Mouse (Mus musculus): ENCODE measurements around the gene Lao1.

GRCm38 (mm10) chr4:119002512-119002911, 41.1 kb downstream of the Lao1 start:
- no peak for TF ChIP-seq POLR2A (IDR thresholded peaks at IDR 0.05; ENCODE audit: insufficient read length, low read depth)
- no peak for TF ChIP-seq MYOD1 (IDR thresholded peaks at IDR 0.05; ENCODE audit: control insufficient read depth in 1 of 3, insufficient read length in 2 of 3, low read depth in 2 of 3)
- no peak for TF ChIP-seq USF1 (IDR thresholded peaks at IDR 0.05; ENCODE audit: low read depth)
- TF ChIP-seq E2F4 (IDR thresholded peaks at IDR 0.05; ENCODE audit: insufficient read depth), result no peak
- TF ChIP-seq MAX (IDR thresholded peaks at IDR 0.05; ENCODE audit: low read depth), result no peak
- TF ChIP-seq SRF (IDR thresholded peaks at IDR 0.05; ENCODE audit: control insufficient read depth, insufficient read length, low read depth), result no peak
- TF ChIP-seq CEBPB (IDR thresholded peaks at IDR 0.05; ENCODE audit: insufficient read depth, poor library complexity, severe bottlenecking), result no peak
- TF ChIP-seq TCF3 (IDR thresholded peaks at IDR 0.05; ENCODE audit: insufficient read length, low read depth), result no peak
- TF ChIP-seq TCF12 (IDR thresholded peaks at IDR 0.05; ENCODE audit: insufficient read depth, poor library complexity, severe bottlenecking), result no peak
- TF ChIP-seq POLR2AphosphoS2 (IDR thresholded peaks at IDR 0.05; ENCODE audit: insufficient read length, low read depth), result no peak
- no peak for TF ChIP-seq REST (IDR thresholded peaks at IDR 0.05; ENCODE audit: insufficient read depth, insufficient read length)
- no peak for TF ChIP-seq MYOG (IDR thresholded peaks at IDR 0.05; ENCODE audit: control insufficient read depth in 1 of 3, insufficient read depth in 1 of 3, insufficient read length in 2 of 3, low read depth in 2 of 3)

Data from myocyte (in vitro differentiated cells).